Mouse (Mus musculus) T-cell, adult 66 days (primary cell): ENCODE measurements around the gene Ubl4b. TPM values are rescaled to one million over a fixed set of nuclear protein-coding genes. Genes with fewer than 3 reads are reported as not detected.

Source experiments
- total RNA-seq, 2 experiments: library from RNA; stranded (reverse); gene quantifications; 3 replicates in 1 of 2; 4 replicates in 1 of 2; pipeline ENCODE4 v1.2.4; 2023

Gene Ubl4b
- total RNA-seq = not detected

GRCm38 (mm10) chr3:107554842-107555241 is at the start of gene Ubl4b:
TSS of gene Ubl4b (minus strand) at chr3:107555073.

GRCm38 (mm10) chr3:107594662-107595263 is 39.9 kb upstream of the Ubl4b start, which contains the start of gene Alx3:
TSS of gene Alx3 (plus strand) at chr3:107595031.

GRCm38 (mm10) chr3:107517631-107518108 is 37.2 kb downstream of the Ubl4b start, which contains the start of gene Slc6a17:
TSS of gene Slc6a17 (minus strand) at chr3:107518018.

Other genes with a start within 250 kb of the Ubl4b start
- 10 to 100 TPM; 53.3 TPM for gene Rbm15, start 221.4 kb downstream of the Ubl4b start, total RNA-seq
- not detected for gene Kcnc4, start 95.5 kb downstream of the Ubl4b start, total RNA-seq
- not detected for gene Slc6a17, start 37.1 kb downstream of the Ubl4b start, total RNA-seq
- gene Alx3, start 40.0 kb upstream of the Ubl4b start, total RNA-seq = not detected
- not detected for gene Gm10961, start 76.2 kb upstream of the Ubl4b start, total RNA-seq
- 10 to 100 TPM; 53.0 to 55.1 TPM for gene Strip1, start 76.6 kb upstream of the Ubl4b start, total RNA-seq
- gene Ahcyl1, start 141.5 kb upstream of the Ubl4b start, total RNA-seq = 10 to 100 TPM; 75.7 to 84.7 TPM
- 10 to 100 TPM in 1 of 2 experiments, 1 to 10 TPM in 1; 5.0 to 10.4 TPM for gene Csf1, start 205.4 kb upstream of the Ubl4b start, total RNA-seq